Mouse (Mus musculus): ENCODE results near the gene Selenon.

GRCm38 (mm10) chr4:134578407-134578806 lies 26.4 kb upstream of the Selenon start:
- TF ChIP-seq CTCF (IDR thresholded peaks at IDR 0.05; ENCODE audit: low read depth, low read length) (no peak), POLR2A (IDR thresholded peaks at IDR 0.05; ENCODE audit: borderline replicate concordance, low read depth, low read length) (no peak)
